Mouse (Mus musculus): Measurements from ENCODE around the gene Cylc1. TPM values are rescaled to one million over a fixed set of nuclear protein-coding genes. Genes with fewer than 3 reads are reported as not detected.

Gene Cylc1
- total RNA-seq (2021) = not detected

- intact Hi-C loops (cut with DNase I) = no loop called here
- no peak for DNase-seq (ENCODE audit: extremely low spot score in 1 of 2, low spot score in 2 of 2)
These were observed at the start of gene Cylc1 for GRCm38 (mm10) chrX:111110118-111110517. TSS of gene Cylc1 (plus strand) at chrX:111110418.

GRCm38 (mm10) chrX:111078680-111079079 lies 31.5 kb upstream of the Cylc1 start:
- DNase-seq (ENCODE audit: extremely low spot score in 1 of 2, low spot score in 2 of 2) = no peak
- intact Hi-C loops (cut with DNase I) = no loop called here

GRCm38 (mm10) chrX:111168040-111168439 lies 57.8 kb downstream of the Cylc1 start, which contains the start of gene Gm10112:
TSS of gene Gm10112 (plus strand) at chrX:111168340.
- DNase-seq (ENCODE audit: extremely low spot score in 1 of 2, low spot score in 2 of 2) = no peak
- intact Hi-C loops (cut with DNase I) = no loop called here

Other genes starting within 250 kb of the Cylc1 start
- gene Gm10112, start 57.9 kb downstream of the Cylc1 start, total RNA-seq (2021) = not detected

Data from left cerebral cortex, postnatal 10 days (tissue).